Mouse (Mus musculus) mouse trophoblast stem cell (cell line): ENCODE results near the gene Ank3.

Experiments
- in situ Hi-C, 2 experiments: fragments of 300-500 bp; cut with MseI, MboI; formaldehyde crosslinking; loops; 2 replicates in 1 of 2; 3 replicates in 1 of 2; pipeline ENCODE4 v1.15.1; 2025

Ank3 gene

DNA sequence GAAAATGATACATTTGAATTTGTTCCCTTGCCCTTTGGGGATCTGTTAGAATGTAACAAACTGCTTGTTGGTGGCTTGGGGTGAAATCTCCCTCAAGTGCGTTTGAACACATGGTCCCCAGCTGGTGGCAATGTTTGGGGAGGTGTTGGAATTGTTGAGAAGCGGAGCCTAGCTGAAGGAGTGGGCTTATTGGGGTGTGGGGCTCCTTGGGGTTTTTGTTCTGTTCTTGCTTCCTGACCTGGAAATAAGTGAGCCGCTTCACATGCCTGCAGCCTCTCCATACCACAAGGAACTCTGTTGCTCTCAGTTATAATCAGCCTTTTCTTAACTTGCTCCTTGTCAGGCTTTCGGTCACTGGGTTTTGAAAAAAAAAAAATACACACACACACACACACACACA, 73.3 kb downstream of the Ank3 start:
- in situ Hi-C loops: no loop called here

DNA sequence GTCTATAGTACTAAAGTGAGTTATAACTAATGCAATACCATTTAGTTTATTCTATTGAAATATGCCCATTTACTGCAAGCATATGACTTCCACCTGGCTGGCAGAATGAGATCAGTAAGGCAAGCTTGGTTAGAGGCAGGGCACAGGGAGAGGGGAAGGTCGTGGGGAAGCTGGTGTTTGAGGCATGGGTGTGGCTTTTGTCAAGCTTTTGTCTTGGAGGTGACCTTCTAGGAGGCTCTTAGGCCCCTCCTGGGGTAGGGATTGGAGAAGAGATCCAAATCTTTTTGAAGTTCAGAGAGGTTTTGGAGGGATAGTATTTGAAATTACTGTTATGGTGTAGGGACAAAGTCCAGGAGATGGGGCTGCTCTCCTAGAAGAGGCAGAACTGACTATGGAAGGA, 78.3 kb downstream of the Ank3 start:
- in situ Hi-C loops: no loop called here

DNA sequence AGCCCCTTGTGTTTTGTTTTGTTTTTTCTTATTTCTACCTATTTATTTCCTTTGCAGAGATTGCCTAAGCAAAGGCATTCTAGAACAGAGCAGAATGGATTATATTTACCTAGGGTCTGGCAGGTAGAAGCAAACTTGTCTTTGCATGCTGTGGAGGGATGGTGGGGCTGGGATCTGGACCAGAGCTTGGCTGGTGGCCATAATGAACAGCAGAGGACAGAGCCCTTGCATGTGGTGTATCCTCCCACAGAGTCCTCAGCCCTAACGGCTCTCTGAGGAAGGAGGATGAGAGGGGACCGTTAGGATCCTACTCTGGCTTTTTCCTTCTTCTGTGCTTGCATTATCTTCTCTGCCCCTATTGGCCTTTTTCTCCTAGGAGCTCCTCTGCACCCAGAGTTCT, 79.1 kb downstream of the Ank3 start:
- in situ Hi-C loops: no loop called here

DNA sequence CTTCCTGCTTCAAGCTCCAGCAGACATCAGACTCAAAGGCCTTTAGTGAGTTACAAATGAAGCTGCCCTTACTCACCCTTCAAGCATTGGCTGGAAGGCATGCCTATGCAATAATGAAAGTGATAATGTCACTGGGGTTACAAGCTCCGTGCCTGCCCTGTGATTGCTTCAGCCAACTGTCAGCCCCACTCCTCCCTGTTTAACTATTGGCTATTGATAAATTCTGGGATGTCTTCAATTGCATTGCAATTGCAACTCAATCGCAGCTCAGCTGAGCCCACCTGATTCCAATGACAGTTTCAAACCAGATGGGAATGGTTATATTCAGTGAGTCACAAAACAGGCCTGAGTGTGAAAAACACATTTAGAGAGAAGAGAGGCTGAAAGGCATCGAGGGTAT, 80.3 kb downstream of the Ank3 start:
- in situ Hi-C loops: no loop called here

DNA sequence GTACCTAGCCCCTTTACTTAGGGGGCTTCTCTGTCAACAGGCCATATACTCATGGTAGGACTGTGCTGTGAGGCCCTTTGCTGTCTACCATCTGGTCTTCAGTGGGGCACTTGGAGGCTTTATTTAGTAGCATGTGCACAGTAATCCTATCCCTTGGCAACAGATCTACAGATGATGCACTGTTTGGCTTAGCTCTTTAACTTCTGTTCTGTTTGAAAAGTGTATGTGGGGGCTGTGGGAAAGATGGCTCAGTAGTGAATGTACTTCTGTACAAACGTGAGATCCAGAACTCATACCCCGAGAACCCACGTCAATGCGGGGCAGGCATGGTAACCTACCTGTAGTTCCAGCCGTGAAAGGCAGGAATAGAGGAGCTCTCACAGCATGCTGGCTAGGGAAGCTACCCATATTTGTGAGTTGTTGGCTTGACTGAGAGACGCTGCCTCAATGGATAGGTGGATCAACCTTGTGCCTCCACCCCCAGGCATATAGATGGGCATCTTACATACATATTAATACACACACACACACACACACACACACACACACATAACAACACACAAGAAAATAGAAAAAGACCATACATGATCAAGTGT, 86.7 kb downstream of the Ank3 start:
- in situ Hi-C loops: no loop called here

DNA sequence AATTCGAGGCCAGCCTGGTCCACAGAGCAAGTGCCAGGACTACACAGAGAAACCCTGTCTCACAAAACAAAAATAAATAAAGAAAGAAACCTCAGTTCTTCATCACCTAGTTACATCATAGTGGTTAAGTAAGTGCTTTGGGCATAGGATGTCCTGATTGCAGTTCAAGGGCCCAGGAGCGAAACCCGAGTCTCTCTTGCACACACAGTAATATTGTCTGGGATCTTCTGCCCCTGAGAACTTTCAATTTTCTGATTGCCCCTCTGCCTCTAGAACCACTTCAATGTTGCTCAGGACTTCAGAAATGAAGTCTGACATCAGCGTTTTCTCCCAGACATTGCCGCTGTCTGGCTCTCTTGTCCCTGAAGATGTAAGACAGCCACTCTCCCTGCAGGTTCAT, 91.6 kb downstream of the Ank3 start:
- in situ Hi-C loops: no loop called here

DNA sequence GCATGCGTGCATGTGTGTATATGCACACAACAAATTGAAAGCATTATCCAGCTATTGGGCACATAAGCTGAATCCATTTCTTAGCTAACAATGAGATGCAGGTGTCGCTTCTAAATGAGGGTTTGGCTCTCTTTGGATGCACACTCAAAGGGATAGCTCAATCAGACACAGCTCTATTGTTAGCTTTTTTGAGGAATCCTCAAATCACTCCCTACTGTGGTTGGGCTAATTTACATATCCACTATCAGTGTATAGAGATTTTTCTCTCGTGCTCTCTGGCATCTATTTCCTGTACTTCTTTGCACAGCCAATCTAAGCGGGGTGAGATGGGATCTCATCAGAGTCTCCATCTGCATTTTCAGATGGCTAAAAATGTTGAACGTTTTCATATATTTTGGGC, 93.4 kb downstream of the Ank3 start:
- in situ Hi-C loops: no loop called here

DNA sequence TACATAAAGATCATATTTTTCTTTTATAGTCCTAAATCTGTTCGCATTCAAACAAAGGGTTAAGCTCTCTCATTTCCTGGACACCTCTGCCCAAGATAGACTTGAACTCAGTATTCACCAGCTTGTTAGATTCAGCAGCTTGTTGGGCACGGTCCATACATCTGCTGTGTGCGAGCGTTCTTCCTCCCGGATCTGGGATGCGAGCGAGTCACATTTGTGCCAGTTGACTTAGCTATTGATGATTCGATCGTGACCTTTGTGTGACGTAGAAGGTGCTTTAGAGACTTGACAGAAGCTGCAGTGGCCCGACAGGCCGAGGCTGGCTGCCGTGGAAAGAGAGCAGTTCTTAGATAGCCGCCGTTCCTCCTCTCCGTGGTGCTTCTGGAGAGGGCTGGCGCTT, 98.8 kb downstream of the Ank3 start:
- in situ Hi-C loops: no loop called here

DNA sequence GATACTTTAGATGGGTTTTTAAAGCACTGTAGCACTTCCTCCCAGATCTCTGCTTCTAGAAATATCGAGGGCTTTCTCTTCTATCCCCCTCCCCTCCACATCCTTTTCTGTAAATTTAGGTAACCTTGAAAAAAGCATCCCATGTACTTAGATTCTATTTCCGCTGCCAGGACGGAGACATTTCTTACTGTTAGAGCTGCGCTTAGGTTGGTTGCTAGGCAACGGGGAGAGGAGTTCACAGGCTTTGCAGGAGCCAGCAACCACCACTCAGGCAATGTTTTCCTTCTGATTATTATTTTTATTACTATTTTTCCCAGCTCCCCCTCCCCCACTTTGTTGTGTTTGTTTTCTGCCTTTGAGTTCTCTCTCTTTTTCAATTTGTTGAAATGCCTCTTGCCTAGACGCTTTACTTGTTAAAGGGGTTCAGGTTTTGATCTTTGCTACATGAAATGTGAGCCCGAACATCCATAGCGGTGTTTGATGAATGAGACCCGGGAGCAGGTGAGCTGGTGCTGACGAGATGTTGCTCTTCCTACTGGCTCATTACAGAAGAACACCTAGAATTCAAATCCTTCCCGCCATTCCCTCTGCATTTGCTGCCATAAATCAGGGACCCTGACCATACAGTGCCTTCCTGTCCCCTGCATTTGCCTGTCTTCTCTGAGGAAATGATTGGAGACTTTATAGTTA, 101.7 kb downstream of the Ank3 start:
- in situ Hi-C loops: no loop called here

DNA sequence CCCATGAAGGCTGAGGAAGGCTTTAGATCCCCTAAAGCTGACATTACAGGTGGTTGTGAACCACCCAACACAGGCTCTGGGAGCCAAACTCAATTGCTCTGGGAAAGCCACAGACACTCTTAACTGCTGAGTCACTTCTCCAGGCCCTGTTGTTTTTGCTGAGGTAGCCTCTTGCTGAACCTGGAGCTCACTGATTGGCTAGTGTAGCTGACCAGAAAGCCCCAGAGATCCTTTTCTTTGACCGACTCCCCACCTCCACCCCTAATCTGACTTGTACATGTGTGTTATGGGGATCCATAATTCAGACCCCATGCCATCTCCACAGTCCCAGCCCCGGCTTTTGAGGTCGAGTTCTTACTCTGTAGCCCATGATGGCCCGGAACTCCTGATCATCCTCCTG, 105.2 kb downstream of the Ank3 start:
- in situ Hi-C loops: no loop called here

DNA sequence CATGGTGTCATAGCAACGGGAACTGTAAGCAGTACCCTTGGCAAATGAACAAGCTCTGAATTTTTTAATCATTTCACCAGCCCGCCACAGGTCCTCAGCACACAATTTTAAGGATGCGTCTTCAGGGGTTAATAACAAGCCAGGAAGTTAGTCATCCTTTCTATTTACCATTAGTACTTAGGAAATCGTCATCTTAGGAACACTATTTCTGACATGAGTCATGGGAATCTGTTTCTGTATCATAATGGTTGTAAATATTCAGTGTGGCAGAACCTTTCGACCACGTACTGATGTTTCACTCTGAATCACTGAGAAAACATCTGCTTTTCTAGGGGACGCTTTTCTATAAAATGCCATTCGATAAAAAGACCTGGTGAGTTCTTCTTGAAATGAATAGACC, 109.1 kb downstream of the Ank3 start:
- in situ Hi-C loops: no loop called here

DNA sequence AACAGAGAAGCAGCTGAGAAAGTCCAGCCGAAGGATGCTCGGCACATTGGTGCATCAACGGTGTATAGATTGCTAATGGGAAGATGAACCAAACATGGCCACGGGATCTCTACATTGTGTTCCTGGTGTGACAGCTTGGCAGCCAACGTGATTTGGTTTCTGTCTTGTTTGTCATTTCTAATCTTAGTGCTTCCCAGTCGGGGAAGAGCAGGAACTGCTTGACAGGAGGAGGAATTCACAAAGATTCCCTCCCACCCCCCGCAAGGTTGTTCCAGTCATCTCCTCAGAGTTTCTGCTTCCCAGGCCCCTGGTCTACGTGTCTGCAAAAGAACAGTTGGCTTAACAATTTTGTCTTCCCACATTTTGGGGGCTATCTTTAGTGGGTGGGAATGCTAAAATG, 111.8 kb downstream of the Ank3 start:
- in situ Hi-C loops: no loop called here

DNA sequence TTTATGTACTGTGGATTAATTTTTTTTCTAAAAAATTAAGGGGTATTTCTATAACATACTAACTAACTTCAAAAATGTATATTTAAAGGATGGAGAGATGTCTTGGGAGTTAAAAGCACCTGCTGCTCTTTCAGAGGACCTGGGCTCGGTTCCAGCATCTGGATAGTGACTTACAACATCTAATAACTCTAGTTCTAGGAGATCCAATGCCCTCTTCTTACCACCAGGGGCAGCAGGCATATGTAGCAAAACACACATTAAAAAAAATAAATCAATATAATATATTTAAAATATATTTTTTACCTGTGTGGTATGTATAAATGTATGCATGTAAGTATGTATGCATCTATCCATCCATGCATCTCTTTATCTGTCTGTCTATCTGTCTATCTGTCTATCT, 112.7 kb downstream of the Ank3 start:
- in situ Hi-C loops: no loop called here

DNA sequence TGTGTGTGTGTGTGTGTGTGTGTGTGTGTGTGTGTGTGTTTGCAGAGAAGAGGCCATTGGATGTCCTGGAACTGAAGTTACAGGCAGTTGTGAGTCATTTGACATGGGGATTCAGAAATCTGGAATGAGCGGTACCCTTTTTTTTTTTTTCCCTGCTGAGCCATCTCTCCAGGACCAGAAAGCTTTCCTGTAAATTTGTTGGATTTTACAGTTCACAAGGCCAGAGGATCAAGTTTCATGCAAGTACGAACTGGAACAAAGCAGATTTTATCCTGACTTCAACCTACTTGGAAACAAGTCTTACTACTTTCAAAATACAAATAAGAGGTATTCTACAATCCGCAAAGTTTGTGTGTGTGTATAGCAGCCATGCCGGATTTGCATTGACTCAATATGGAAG, 123.4 kb downstream of the Ank3 start:
- in situ Hi-C loops: no loop called here

DNA sequence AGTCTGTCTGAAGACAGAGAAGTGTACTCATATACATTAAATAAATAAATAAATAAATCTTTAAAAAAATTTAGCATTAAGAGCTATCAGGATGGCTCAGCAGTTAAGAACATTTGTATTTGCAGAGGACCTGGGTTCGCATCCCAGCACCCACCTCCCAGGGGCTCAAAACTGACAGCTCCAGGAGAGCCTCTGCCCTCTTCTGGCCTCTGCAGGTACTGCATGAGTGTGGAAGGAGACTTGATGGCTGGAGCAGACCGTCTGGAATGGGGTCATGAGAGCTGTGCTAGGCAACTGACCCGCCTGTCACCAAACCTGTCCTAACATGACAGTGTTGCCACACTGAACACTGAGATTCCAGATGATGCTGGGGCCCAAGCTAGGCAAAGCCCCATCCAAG, 124.6 kb downstream of the Ank3 start:
- in situ Hi-C loops: no loop called here

DNA sequence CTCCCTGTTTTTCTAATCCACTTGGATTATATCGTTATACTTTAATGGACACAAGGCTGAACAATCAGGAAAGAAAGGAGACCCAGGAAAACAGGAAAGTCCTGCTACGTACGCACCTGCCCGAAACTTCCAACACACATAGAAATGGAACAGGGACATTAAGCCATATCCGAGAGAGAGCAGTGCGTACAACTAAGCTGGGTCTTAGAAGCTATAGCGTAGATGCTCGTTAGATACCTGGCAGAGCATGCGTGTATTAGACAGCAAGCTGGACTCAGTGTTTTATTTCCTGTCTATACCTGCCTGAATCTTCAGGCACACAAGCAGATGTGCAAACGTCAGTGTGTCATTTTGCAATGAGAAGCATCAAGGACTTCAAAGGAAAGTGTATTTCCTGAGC, 128.7 kb downstream of the Ank3 start:
- in situ Hi-C loops: no loop called here

DNA sequence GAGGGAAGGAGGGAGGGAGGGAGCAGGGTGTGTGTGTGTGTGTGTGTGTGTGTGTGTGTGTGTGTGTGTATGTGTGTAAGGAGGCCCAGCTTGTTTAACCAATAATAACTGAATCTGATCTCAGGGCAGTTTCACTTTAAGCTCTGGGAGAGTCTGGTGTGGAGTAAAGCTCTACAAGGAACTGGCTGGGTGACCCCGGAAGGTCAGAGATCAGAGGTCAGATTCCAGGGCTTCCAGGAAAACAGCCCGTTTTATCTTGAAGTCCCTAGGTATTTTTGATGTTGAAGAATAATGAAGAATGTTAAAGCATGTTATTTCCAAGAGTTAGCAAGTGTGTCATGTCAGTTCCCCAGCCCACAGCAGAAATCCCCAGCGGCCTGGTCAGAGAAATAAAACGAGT, 130.2 kb downstream of the Ank3 start:
- in situ Hi-C loops: no loop called here

DNA sequence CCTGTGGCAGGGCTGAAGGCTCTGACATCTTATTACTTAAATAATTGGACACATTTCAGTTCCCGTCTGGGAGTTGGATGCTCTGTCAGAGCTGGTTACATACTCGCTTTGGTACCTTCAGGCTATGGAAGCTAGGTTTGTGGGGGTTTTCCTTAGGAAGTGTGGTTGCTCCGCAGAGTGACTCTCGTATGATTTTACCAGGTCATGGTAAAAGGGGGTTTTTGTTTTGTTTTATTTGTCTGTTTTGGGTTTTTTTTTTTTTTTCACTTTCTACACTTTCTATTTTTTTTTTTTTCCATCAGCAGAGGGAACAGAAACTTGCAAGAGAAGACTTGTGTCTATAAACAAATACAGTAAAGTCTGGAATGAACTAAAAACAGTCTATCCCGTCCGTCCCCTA, 131.8 kb downstream of the Ank3 start:
- in situ Hi-C loops: no loop called here

DNA sequence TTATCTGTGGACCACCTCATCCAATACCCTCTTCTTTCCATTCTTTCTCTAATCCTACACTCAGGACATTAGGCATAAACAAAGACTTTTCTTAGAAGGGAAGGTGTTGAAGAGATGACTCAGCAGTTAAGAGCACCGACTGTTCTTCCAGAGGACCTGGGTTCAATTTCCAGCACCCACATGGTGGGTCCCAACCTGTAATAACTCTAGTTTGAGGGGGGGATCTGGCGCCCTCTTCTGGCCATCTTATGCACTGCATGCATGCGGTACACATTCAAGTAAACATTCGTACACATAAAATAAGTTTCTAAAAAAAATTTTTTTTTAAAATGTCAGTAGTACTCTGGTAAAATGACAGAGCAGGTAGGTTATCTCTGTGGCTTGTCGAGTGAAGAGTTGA, 133.0 kb downstream of the Ank3 start:
- in situ Hi-C loops: no loop called here

DNA sequence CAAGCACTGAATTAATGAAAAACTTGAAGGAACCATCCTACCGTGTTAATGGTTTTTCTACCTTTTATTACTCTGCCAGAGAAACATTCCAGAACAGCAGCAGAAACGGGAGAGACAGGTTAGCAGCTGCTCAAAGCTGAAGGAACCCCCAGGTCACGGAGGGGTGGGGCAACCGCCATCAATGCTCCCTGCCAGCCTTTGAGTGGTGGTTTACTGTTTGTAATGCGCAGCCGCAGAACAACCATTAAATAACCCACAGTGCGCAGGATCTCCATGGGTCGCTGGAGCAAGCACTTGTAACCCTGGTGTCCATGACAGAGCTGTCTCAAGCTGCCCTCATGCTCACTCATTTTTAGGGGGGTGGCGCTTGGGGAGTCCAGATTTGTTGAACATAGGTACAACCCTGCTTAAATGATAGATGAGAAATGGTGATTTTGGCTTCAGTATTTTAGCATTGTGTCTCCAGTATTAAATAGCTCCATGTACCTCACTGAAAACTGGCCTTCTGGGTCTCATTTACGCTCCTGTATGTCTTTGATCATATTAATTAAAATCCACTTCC, 133.7 kb downstream of the Ank3 start:
- in situ Hi-C loops: no loop called here

DNA sequence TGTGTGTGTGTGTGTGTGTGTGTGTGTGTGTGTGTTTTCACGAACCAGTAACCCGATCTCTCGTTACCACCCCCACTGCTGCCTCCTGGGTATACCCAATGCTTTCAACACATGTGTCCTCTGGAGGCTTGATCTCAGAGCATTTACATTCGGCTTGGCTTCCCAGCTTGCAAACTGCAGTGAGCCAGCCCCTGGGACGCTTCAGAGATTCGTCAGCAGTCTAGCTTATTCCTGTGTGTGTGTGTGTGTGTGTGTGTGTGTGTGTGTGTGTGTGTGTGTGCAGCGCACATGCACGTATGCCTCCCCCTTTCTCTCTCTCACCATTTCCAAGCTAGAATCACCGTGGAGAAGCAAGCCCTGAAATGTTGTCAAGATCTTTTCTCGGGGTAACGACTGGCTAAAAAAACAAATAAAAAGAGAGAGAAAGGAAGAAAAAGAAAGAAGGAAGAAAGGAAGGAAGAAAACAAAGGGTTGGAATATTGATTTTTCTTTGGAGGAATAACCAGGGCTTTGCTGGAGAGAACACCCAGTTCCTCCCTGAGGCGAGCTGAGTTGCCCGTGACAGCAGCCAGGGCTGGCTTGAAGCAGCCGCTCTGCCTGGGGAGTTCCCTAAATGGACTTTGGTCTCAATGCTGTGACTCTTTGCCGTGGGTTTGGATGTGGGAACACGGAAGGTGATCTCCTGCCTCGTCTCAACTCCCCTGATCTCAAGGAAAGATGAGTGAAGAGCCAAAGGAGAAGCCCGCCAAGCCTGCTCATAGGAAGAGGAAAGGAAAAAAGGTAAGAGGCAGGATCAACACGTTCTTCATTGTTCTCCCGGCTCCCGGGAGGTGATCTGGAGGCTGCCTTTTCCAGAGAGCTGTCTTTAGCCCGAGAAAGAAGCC, 135.2 kb downstream of the Ank3 start:
- in situ Hi-C loops: no loop called here

DNA sequence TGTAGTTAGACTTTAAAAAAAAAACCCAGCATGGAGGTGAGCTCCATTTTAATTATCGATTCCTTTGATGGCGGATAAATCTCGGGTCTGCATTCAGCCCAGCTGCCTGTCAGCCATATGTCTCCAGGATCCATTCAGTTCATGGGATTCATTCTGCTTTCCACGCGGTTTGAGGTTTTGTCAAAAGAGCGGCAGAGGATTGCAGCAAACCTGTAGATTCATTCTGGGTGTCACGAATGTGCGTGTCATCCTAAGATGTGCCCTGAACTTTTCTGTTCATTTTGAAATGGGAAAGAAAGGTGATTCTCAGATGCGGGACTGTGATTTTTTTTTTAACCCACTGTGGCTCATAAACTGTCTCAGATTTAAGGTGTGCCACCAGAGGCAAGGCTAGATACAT, 136.1 kb downstream of the Ank3 start:
- in situ Hi-C loops: no loop called here
